Mouse (Mus musculus) heart, adult 8-10 months (tissue): ENCODE measurements around the gene Topbp1. TPM values are rescaled to one million over a fixed set of nuclear protein-coding genes. Genes with fewer than 3 reads are reported as not detected.

Source experiments
- DNase-seq: peaks from one replicate; pipeline ENCODE4 v3.0.0; 2022; ENCODE audit warnings: low spot score
- total RNA-seq, 4 experiments: library from RNA; stranded (reverse); gene quantifications; 2 replicates each; pipeline ENCODE4 v1.2.4; 2022

Gene Topbp1
- total RNA-seq: 10 to 100 TPM in 3 of 4 experiments, 1 to 10 TPM in 1; 9.9 to 11.5 (median 10.7) TPM

DNA sequence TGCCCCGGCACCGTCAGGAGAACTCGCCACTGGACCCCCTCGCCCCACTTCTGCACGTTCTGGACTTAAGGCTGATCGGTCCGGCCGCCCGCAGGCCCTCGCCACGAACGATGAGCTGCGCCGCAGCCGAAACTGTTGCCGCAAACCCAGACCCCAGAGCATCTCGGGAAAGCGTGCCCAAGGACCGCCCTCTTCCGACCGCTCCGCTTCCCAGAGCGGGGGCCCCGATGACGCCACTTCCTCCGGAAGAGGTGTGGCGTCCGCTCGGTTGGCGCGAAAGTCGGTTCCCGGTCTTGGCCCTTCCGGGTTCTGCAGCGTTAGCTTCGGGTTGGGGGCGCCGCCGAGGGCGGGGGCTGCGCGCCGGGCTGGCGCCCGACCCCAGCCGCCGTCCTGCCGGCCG is at the start of gene Topbp1, which contains the start of gene 1300017J02Rik:
Gene Topbp1 (plus strand): TSS at position 289 of the 400 bp plus-strand sequence.
Gene 1300017J02Rik (minus strand): TSS at position 156 of the 400 bp plus-strand sequence.
- DNase-seq: peak; percentile 92

DNA sequence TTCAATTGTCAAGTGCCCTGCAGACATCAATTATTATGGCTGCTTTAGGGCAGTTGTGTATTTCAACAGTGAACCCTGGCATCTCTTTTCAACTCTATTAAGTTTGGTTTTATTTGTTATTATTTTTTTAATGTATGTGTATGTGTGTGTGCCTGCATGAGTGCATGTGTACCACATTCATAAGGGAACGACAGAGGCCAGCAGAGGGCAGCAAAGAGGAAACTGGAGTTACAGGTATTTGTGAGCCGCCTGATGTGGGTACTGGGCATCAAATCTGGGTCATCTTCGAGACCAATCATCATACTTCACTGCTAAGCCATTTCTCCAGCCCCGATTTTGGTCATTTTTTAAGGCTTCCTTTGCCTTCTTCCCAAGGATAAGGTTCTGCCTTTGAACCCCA is 39.2 kb upstream of the Topbp1 start:
- DNase-seq: no peak

DNA sequence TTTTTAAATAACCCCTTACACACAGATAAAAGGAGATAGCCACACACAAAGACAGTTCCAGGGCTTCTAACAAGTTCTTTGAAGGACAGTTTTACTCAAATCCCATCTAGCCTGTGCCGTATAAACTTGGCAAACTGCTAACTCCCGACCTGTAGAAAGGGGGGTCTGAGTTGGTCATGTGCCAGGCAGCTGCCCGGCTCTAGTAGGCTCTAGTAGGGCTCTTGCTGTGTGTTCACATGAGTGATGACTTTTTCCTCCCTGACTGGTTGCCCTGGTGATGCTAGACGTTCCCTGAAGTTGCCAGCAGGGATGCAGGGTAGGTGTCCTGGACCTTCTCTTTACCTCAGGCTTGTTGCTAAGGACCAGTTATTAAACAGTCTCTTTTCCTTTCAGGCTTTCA is 33.9 kb upstream of the Topbp1 start:
- DNase-seq: no peak

DNA sequence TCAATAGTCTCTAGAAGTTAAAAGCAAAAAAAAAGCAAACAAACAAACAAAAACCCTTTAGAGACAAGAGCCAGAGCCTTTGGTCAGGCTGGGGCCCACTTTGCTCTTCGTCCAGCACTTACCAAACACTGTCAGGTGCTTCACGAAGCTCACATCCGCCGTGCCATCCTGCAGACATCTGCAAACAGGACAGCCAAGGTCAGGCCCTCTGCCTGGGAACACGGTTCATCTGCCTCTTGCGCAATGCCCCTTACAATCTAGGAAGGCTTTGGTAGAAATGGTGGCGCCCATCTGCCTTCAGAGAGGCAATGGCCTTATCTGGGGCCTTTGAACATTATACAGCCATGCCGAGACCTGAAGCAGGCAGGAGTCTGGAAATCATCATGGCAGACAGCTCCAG is 30.2 kb upstream of the Topbp1 start:
- DNase-seq: no peak

DNA sequence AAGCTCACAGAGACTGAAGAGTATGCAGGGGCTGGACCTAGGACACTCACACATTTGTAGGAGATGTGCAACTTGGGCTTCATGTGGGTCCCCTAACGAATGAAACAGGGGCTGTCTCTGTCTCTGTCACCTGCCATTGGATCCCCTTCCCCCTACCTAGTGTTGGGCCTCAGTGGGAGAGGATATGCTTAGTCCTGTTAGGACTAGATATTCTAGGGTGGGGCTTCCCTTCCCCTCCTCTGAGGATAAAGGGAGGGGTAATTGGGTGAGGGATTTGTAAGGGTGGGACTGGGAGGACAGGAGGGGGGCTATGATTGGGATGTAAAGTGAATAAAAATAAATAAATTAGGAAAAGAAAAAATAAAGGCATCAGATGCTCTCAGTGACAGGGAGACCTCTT is 29.3 kb upstream of the Topbp1 start:
- DNase-seq: no peak

DNA sequence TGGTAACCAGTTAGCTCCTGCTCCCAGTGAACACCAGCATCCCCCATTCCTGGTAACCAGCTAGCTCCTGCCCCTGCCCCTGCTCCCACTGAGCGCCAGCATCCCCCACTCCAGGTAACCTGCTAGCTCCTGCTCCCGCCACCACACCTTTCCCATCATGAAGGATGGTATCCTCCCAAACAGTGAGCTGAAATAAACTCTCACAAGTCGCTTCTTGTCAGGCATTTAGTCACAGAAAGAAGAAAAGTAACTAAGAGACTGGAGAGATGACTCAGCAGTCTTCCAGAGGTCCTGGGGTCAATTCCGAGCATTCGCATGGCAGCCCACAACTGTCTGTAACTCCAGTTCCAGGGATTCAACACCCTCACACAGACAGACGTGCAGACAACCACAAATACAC is 28.1 kb upstream of the Topbp1 start:
- DNase-seq: no peak

DNA sequence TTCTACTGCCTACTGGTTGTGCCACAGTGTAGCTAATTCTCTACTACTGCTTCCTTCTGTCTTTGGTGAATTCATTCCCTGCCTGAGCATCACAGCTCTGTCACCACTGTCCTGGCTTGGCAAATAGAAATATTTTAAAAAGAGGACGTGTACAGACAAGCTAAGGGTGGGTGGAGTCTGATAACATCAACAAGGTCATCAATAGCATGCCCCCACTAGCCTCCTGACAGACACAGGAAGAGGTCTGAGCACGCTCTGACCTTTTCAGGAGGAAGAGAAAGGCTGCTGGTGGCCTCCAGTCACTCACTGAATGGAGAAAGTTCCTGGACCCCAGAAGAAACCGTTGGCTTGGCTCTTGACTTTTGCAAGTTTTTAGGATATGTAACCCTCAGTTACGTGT is 18.6 kb upstream of the Topbp1 start:
- DNase-seq: no peak

DNA sequence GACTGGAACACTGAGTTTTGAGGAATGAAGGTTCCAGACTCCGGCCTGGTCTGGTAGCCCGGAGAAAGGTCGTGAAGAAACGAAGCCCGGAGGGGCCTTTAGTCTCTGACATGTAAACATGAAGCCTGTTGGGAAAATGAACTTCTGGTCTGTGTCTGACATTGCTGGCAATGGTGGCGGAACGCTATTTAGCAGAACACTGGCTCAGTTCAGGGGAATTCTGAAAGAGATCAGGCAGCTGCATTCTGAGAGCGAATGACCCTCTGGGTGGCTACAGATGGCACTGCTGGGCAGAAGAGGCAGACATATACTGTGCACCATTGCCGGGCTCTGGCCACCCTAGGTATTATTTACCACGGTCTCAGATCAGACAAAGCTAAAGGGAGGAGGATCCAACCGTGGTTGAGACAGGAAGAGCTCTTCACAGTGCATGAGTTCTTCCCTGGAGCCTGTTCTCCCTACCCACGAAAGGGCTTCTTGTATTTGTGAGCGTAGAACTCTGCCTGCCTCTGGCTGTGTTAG is 18.1 kb upstream of the Topbp1 start:
- no peak for DNase-seq

DNA sequence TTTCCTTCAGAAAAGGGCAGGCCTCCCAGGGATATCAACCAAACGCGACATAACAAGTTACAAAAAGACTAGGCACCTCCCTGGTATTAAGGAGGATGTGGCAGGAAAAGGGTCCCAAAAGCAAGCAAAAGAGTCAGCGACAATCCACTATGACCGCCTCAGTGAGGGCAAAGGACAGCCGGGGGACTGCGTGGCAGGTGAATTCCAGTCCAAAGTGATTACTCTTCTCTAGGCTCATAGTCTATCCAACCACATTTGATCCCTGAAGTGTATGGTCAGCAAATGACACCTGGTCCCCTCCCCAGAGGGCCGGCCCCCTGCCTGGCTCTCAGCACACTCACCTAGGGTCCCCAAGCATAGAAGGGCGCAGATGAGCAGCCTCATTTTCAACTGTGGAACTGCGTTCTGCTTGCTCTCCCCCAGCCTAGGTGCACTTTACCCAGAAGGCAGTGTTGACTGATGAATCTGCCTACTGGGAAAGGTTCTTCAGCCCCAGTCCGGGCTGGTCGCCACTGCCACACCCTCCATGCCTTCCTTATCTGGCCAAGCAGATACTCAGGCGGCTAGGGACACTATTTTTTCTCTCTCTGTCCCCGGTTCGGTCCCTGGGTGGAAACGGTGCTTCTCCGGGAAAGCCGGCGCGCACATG is 17.1 kb upstream of the Topbp1 start:
- DNase-seq: no peak

DNA sequence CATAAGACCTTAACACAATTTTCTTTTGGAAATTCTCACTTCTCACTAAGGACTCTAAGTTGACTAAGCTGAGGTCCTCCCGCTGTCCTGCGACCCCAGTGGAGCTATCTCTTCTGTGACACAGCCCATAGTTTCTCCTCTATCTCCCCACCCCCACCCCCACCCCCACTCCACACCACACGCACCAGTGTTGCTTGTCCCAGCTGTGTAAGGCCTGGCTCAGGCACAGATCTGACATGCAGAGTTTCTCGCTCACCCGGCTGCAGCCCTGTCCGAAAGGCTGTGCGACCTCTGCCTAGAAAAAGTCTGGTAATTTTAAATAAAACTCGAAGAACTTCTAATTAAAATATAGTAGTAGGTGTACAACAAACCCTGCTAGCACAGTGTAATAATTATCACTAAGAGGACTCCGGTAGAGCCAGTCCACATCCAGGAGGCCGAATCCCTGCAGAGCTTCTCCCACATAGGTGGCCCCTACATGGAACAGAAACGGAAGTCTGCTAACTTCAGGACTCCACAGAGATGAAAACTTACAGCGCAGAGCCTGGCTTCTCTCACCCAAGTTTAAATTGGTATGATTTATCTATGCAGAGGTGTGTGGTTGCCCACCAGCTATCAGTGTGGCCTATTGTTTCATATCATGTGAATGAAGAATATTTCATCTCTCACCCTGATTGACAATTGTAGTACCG is 16.4 kb upstream of the Topbp1 start:
- DNase-seq: no peak

DNA sequence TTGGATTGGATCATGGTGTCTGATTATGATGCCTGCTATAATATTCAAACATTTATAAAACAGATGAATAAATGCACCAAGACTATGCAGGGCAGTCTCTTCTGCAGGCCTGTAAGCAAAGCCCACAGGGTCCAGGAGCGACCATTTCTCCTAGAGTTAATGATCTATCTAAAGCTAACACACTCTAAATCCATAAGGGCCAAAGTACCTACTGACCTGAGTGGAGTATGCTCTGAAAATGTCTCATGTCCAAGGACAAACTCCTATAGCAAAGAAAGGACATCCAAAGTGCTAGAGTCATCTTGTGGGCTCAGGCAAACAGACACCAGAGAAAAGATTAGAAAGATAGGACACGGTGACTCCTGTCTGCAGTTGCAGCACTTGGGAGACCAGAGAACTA is 10.5 kb upstream of the Topbp1 start:
- DNase-seq: no peak

DNA sequence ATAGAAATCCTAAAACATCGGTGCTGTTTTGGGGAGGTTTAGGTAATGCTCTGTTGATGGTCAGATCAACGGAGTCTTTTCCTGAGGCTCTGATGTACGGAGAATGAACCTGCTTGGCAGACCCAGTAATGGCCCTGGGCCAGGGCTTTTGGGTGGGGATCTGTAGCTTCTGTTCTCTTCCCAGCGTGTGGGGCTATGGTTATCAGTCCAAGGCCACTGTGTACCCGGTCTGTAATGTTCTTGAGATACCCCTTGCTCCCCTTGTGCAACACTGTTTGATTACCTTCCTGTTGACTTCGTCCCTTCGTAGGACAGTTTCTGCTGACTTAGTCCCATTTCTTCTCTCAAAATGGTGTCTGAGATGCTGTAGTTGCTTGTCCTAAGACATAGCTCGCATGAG is 3.9 kb upstream of the Topbp1 start:
- no peak for DNase-seq

DNA sequence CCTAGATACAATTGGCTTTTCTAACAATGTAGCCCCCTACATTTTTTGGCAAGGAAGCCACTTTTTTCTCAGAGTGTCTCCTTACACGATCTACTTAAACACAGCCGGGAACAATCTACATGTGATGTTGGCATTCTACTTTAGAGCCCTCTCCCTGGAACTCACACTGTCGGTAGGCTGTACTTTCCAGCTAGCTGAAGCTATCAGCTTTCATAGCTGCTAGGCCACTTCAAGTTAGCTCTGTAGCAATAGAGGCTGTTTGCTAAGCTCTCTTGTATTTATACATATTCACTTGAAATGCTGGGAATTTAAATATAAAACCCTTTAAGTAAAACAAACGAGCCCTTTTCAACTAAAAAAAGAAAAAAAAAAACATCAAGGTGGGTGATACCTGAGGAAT is 2.8 kb upstream of the Topbp1 start:
- no peak for DNase-seq

DNA sequence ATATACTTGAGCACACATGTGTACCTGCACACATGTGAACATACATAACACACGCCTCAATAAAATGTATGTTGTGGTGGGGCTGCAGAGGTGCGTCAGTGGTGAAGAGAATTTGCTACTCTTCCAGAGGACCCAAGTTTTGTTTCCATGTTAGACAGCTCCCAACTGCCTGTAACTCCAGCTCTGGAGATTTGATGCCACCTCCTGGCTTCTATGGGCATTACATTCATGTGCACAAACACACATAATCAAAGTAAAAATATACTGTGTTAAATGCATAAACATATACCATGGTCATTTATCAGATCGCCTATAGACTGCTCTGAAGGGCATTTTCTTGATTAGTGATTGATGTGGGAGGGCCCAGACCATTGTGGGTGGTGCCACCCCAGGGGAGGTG is 2.3 kb upstream of the Topbp1 start:
- peak; percentile 58 for DNase-seq

DNA sequence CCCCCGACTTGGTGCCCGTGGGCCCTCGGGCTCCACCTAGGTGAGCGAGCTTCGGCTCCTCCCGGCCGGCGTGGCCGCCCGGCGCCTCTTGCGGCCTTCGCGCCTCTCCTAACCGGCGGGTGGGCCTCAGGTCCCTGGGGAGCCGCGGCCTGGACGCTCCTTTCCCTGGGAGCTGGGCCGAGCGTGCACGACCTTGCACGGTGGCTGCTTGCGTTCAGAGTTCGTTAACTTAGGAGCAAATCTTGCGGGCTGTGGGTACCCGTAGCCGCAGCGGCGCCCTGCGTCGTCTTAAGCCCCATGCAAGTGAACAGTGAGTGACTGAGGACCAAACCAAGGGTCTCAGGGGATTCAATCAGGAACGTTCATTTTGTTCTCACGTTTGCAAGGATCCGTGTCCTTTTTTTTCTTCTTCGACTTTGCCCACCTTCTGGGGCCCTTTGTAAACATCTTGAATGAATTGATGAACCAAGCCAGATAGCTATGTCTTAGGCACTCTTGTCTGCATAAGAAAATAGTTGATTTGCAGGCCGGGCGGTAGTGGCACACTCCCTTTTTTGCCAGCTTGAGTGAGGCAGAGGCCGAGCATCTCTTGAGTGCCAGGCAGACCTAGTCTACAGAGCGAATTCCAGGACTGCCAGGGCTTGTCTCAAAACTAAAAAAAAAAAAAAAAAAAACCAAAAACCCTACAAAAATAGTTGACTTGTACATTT is 472 bp downstream of the Topbp1 start:
- DNase-seq: no peak

DNA sequence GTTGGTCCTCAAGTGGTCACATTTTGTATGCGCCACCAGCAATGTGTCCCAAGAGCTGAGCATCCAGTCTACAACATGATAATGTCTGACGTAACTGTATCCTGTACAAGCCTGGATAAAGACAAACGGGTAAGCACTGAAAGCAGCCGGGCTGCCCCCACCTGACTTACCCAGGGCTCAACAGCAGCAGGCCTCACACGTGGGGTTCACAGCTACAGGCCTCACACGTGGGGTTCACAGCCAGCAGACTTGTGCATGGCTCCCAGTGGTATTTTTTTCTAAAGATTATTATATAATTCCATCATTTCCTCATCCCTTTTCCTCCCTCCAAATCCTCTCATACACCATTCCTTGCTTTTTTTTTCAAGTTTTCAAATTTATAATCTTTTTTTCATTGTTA is 4.8 kb downstream of the Topbp1 start:
- DNase-seq: no peak

DNA sequence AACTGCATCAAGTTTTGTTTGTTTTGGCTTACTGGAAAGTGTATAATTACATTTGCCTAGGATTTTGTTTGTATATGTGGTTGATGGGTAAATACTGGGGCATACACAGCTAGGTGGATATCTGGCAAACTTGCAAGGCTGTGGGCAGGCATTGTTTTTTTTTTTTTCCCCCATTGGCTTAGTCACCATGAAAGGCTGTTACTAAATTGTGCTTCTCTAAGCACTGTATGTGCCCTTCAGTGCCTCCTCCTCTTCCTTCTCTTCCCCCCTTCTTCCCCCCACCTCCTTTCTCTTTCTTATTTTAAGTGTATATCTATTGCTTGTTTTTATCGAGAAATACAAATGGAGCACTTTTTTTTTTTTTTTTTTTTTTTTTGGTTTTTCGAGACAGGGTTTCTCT is 19.7 kb downstream of the Topbp1 start:
- no peak for DNase-seq

DNA sequence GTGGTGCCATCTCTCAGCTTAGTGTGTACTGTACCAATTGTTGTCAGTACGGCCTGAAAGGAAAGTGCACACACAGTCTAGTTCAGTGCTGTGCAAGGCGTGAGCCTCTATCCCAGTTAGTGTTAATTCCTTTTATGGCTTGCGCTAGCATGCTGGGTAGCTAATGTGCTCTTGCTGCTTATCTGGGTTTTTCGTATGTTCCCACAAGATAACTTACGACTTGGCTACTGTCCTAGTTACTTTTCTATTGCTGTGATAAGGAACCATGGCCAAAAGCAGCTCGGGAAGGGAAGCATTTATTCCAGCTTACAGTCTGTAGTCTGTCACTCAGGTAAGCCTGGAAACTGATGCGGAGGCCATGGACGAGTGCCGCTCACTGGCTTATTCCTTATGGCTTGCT is 21.4 kb downstream of the Topbp1 start:
- no peak for DNase-seq

DNA sequence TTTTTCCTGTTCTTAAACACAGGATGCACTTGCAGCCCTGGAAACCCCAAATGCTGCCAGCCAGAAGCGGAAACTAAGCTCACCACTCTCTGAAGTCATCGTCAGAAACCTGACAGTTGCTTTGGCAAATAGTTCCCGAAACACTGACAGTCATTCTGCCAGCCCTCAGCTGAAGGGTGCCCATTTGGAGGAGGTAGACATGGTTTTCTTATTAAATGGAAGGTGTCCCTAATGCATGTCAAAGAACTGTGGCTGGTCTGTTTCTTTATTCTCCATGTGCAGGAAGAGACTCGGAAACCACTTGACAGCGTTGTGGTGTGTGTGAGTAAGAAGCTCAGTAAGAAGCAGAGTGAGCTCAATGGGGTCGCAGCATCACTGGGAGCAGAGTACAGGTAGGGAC is 27.6 kb downstream of the Topbp1 start:
- DNase-seq: no peak

DNA sequence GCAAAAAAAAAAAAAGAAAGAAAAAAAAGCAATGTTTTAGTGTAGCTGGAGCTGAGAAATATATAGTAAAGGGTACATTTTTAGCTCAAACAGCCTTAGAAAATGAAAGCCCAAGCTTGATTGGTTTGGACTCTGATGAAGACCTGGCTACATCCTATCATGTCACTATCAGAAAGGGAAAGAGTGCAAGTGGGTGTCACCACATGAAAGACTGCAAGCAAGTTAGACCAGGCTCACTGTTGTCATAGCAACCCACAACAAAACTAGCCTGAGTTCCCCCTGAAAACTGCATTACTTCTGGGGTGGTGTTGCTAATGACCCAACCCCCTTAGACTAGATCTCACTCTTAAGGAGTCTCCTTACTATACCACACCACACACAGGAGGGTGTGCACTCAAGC is 31.9 kb downstream of the Topbp1 start:
- no peak for DNase-seq

DNA sequence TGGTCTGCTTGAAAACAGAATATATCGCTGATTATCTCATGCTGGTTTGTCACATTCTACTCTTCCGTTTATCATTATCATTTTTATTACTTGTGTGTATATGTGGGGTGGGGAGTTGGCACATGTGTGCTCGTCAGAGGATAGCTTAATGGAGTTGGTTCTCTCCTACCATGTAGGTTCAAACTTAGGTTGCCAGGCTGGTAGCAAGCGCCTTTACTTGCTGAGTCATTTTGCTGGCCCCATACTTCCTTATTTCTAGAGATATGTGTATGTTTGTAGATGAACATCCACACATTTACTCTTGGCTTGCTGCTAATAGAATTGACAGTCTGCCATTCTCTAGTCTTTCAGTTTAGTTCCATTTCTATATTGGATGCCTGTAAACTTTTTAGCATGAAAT is 42.0 kb downstream of the Topbp1 start:
- DNase-seq: no peak

DNA sequence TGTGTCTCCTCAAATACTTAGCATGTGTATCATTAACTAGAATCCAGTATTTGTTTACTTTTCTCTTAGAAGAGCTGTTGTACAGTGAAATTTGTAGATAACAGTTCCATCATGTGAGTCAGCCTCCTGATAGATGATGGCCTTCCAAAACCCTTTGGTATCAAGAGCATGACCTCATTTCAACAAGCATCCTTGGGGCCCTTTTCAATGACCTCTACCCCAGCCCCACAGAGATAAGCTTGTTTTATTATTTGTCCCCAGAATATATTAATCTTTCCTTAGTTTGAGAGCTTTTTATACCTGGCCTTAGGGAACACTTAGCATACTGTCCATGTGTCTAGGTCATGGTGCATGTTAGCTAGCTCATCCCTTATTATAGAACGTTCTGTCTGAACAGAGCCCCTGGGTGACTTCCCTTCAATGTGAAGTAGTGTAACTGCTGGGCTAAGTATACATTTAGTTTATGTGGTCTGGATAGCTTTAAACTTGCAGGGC is 43.0 kb downstream of the Topbp1 start:
- no peak for DNase-seq

DNA sequence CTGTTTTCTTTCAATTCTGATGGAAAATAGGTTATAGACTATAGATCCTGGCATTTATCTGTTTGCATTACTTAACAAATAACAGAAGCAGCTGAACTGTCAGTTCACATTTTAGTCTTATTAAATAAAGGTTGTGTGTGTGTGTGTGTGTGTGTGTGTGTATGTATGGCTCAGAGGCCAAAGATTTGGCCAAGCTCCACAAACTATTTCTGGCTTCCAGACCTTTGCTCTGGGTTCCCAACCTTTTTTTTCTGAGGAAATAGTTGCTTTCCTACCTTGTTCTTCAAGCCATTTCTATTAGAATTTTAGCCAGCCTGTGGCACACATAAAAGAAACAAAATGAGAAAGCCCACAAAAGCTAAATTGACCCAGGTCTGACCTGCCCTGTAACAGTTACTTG is 43.8 kb downstream of the Topbp1 start:
- no peak for DNase-seq
